Mouse (Mus musculus): Measurements from ENCODE around the gene Epha8.
A peak's percentile ranks its signal among the peaks of the same experiment; 100 is the strongest.

The Epha8 gene

GRCm38 (mm10) chr4:136899154-136899553 lies 57.5 kb downstream of the Epha8 start:
- no peak for DNase-seq

GRCm38 (mm10) chr4:136898637-136899036 lies 58.0 kb downstream of the Epha8 start, which contains the start of gene C1qa:
C1qa (minus strand) TSS chr4:136898803.
- DNase-seq, result no peak

- DNase-seq, result no peak
These were observed 58.5 kb downstream of the Epha8 start for GRCm38 (mm10) chr4:136898084-136898598.

- DNase-seq, result no peak
These were observed 60.2 kb downstream of the Epha8 start for GRCm38 (mm10) chr4:136896461-136896860.

- no peak for DNase-seq
These were observed 60.8 kb downstream of the Epha8 start for GRCm38 (mm10) chr4:136895861-136896260.

GRCm38 (mm10) chr4:136894821-136895220 lies 61.8 kb downstream of the Epha8 start:
- DNase-seq, result no peak

GRCm38 (mm10) chr4:136893691-136894543 lies 62.7 kb downstream of the Epha8 start:
- DNase-seq, result peak; percentile 37

GRCm38 (mm10) chr4:136892811-136893210 lies 63.8 kb downstream of the Epha8 start, which contains the start of gene C1qc:
C1qc (minus strand) TSS chr4:136893065.
- DNase-seq, result no peak

- no peak for DNase-seq
These were observed 64.2 kb downstream of the Epha8 start for GRCm38 (mm10) chr4:136892371-136892770.

- no peak for DNase-seq
These were observed 65.5 kb downstream of the Epha8 start for GRCm38 (mm10) chr4:136891115-136891514.

- DNase-seq, result no peak
These were observed 66.6 kb downstream of the Epha8 start for GRCm38 (mm10) chr4:136889981-136890380.

- no peak for DNase-seq
These were observed 68.9 kb downstream of the Epha8 start for GRCm38 (mm10) chr4:136887714-136888113.

GRCm38 (mm10) chr4:136886101-136886500 lies 70.5 kb downstream of the Epha8 start, which contains the start of gene C1qb:
C1qb (minus strand) TSS chr4:136886187.
- no peak for DNase-seq

Data from cerebellum, adult 9-11 months (tissue).